Mouse (Mus musculus) adrenal gland, postnatal 10 days (tissue): ENCODE data around the gene Col5a2. TPM values are rescaled to one million over a fixed set of nuclear protein-coding genes. Genes with fewer than 3 reads are reported as not detected.

Experiments
- DNase-seq: peaks from one replicate; pipeline ENCODE4 v3.0.0; 2021; ENCODE audit warnings: mixed read lengths
- total RNA-seq, 2 experiments: library from RNA; stranded (reverse); gene quantifications; 2 replicates each; pipeline ENCODE4 v1.2.3; 2021

Gene Col5a2
- total RNA-seq, 2 experiments from 2014 or later: 58.2 to 75.6 TPM

DNA sequence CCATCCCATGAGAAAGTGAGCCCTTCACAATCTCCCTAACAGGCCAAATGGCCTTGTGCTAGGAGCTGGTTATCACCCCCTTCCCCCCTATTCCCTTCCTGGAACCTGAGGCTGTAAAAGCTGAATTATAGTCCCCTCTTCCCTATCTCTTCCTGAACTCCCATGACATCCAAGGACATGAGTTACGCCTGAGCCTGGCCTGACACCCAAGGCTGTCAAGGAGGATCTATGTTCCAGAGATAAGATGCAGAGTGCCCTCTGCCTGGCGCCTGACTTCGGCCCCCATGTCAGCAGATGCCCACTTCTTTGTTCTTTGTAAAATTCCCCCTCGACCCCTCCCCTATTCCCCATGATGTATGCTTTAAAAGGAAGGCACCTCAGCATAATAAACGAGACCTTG lies 73.9 kb downstream of the Col5a2 start:
- peak; percentile 17 for DNase-seq

- no peak for DNase-seq
These were observed 79.2 kb downstream of the Col5a2 start for GRCm38 (mm10) chr1:45423915-45424314.

DNA sequence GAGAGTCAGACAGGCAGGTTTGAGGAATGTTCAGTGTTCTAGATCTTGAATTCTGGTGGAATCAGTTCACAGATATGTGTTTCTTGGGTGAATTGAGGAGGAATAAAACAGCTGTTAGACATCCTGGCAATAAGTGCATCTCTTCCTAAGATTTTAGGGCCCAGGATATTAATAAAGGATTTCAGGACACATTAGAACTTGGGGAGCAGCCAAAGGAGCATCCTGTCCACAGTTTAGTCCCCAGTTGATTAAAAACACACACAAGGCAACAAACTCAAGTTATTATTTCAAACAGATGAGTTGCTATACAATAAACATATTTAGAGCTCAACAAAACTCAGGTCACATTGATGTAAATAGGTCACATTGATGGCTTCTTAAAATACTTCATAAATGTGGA lies 82.5 kb downstream of the Col5a2 start:
- no peak for DNase-seq

DNA sequence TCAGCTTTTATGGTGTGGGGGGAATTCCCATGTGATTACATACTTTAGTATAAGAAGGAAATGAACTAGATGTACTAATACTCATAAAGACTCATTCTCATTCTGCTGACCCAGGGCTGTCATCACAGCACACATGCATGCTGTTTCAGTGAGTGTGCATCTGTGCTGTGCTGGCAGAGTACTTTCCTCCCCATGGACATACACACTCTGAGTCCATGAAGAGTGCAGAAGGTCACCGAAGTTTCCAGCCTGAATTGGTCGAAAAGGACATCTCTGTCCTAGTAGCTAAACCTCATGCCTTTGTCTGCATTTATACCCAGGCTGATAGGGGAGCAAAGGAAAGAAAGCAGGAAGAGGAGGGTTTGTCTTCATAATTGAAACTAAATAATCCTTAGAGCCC lies 83.2 kb downstream of the Col5a2 start:
- DNase-seq: no peak

DNA sequence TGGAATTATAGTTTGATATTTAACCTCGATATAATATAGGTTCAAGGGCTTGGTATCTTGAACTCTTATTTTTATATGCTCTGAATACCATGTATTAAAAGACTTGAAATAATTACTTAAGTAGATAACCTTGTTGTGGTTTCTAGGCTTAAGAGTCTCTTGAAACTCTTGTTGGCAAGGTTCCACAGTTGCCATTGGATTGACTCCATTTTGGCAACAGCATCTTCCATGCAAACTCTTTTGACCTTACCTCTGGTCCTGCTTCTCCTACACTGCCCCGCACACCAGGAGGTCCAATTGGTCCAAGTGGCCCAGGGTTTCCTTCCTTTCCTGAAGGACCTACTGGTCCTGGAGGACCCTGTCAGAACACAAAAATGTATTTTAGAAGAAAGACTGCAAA lies 121.2 kb downstream of the Col5a2 start:
- peak; percentile 55 for DNase-seq

GRCm38 (mm10) chr1:45379992-45380690 lies 122.9 kb downstream of the Col5a2 start:
- DNase-seq: no peak

GRCm38 (mm10) chr1:45365427-45365826 lies 137.7 kb downstream of the Col5a2 start:
- no peak for DNase-seq

- no peak for DNase-seq
These were observed 139.8 kb downstream of the Col5a2 start for GRCm38 (mm10) chr1:45363274-45363673.

DNA sequence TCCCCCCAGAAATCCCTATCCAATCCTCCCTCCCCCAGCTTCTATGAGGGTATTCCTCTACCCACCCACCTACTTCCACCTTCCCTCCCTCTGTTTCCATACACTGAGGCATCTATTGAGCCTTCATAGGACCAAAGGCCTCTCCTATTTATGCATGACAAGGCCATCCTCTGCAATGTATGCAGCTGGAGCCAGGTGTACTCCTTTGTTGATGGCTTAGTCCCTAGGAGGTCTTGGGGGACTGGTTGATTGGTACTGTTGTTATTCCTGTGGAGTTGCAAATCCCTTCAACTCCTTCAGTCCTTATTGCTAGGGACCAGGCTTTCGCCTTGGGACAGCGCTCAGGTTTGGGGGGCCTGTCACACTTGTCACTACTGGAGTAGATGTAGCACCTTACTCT lies 143.4 kb downstream of the Col5a2 start:
- DNase-seq: no peak

DNA sequence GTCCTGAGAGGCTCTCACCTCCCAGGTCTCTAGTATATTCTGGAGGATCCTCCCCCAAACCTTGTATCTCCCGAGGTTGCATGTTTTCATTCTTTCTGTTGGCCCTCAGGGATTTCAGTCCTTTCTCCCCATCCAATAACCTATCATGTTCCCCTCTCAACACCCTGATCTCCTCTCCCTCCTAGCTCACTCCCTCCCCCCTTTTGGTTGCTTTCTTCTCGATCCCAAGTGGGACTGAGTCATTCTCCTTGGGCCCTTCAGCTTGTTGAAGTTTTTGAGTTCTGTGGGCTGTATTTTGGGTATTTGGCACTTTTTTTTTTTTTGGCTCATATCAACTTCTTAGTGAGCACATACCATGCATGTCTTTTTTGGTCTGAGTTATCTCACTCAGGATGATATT lies 143.9 kb downstream of the Col5a2 start:
- no peak for DNase-seq

GRCm38 (mm10) chr1:45358020-45358419 lies 145.1 kb downstream of the Col5a2 start:
- DNase-seq: no peak

- DNase-seq: peak; percentile 10
These were observed 147.1 kb downstream of the Col5a2 start for GRCm38 (mm10) chr1:45355944-45356343.

DNA sequence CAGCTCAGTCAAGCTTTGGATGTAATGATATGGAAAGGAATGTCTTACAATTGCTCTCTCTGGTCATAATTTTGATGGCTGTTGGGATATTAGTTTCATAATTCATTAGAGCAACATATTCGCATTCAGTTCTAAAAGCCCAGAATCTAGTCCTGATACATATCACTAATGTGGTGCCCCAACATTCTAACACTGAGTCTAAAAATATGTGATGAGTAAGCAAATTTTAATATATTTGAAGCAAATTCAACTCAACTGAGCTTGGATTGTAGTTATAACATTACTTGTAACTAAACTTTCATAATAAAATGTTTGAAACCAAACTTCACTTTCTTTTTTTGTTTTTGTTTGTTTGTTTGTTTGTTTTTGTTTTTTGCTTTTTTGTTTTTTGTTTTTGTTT lies 173.9 kb downstream of the Col5a2 start:
- DNase-seq: no peak

Other genes with a start within 250 kb of the Col5a2 start
- 1,000 to 10,000 TPM; 1,078 to 1,163 TPM for gene Col3a1, start 191.7 kb downstream of the Col5a2 start, total RNA-seq